Mouse (Mus musculus): ENCODE data around the gene 1700001K19Rik. TPM values are rescaled to one million over a fixed set of nuclear protein-coding genes. Genes with fewer than 3 reads are reported as not detected.

The 1700001K19Rik gene
- polyA plus RNA-seq (2011; ENCODE audit: insufficient read depth, insufficient read length, low read depth, missing spikeins), result not detected in 2 replicates

- H3K27me3 ChIP-seq (ENCODE audit: control insufficient read depth, insufficient read depth, low read length, poor library complexity, severe bottlenecking), result no peaks in the 10 kb centered on the region
- H3K36me3 ChIP-seq (ENCODE audit: control insufficient read depth, insufficient read depth, low read length, poor library complexity, severe bottlenecking), result no peaks in the 10 kb centered on the region
- TF ChIP-seq POLR2A (IDR thresholded peaks at IDR 0.05; ENCODE audit: insufficient read depth, low read length) (no peak), EP300 (IDR thresholded peaks at IDR 0.05; ENCODE audit: insufficient read depth, low read depth, low read length) (no peak), CTCF (IDR thresholded peaks at IDR 0.05; ENCODE audit: low read depth, low read length) (no peak)
- H3K9ac ChIP-seq (ENCODE audit: low read depth, poor library complexity, severe bottlenecking), result no peak within 1 kb of the TSS
- H3K27ac ChIP-seq (ENCODE audit: insufficient read depth, low read length), result no peak within 1 kb of the TSS
- no peak within 1 kb of the TSS for H3K4me3 ChIP-seq (ENCODE audit: low read depth, low read length)
- peaks cover 3% of the 10 kb centered on the region for H3K4me1 ChIP-seq (ENCODE audit: control insufficient read depth, insufficient read depth, low read length)
- H3K9me3 ChIP-seq (replicated peaks; ENCODE audit: control insufficient read depth, insufficient read depth, low read length, poor library complexity, severe bottlenecking), result no peaks in the 10 kb centered on the region
These were observed at the start of gene 1700001K19Rik for GRCm38 (mm10) chr12:110682561-110683299. Gene 1700001K19Rik (minus strand): TSS chr12:110682619.

- Histone ChIP-seq H3K4me3 (ENCODE audit: low read depth, low read length) (no peak overlapping the region), H3K27ac (ENCODE audit: insufficient read depth, low read length) (no peak overlapping the region), H3K27me3 (ENCODE audit: control insufficient read depth, insufficient read depth, low read length, poor library complexity, severe bottlenecking) (no peaks in the 10 kb centered on the region), H3K9me3 (replicated peaks; ENCODE audit: control insufficient read depth, insufficient read depth, low read length, poor library complexity, severe bottlenecking) (peaks cover 11% of the 10 kb centered on the region), H3K9ac (ENCODE audit: low read depth, poor library complexity, severe bottlenecking) (no peak overlapping the region), H3K36me3 (ENCODE audit: control insufficient read depth, insufficient read depth, low read length, poor library complexity, severe bottlenecking) (no peaks in the 10 kb centered on the region), H3K4me1 (ENCODE audit: control insufficient read depth, insufficient read depth, low read length) (peaks cover 2% of the 10 kb centered on the region)
- TF ChIP-seq CTCF (IDR thresholded peaks at IDR 0.05; ENCODE audit: low read depth, low read length), result peak; percentile 3
- TF ChIP-seq EP300 (IDR thresholded peaks at IDR 0.05; ENCODE audit: insufficient read depth, low read depth, low read length), result no peak
- no peak for TF ChIP-seq POLR2A (IDR thresholded peaks at IDR 0.05; ENCODE audit: insufficient read depth, low read length)
These were observed 44.0 kb upstream of the 1700001K19Rik start for GRCm38 (mm10) chr12:110726428-110726827.

DNA sequence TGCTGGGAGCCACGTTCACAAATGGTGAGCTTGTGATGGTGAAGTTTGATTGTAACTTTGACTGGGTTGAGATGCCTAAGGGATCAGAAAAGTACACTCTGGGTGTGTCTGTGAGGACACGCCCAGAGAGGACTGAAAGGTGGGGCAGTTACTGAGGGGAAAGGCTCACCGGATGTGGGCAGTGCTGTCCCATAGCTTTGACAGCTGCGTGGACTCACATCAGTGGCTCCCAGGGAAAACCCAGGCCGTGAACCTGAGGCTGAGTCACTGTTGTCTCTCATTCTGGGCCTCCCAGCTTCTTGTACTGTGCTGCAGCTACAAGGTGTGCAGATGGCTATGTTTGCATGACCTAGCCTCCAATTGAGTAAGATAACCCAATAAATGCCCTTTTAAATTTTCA lies 43.1 kb upstream of the 1700001K19Rik start:
- Histone ChIP-seq H3K27me3 (ENCODE audit: control insufficient read depth, insufficient read depth, low read length, poor library complexity, severe bottlenecking) (no peaks in the 10 kb centered on the region), H3K9ac (ENCODE audit: low read depth, poor library complexity, severe bottlenecking) (no peak overlapping the region), H3K4me3 (ENCODE audit: low read depth, low read length) (no peak overlapping the region), H3K36me3 (ENCODE audit: control insufficient read depth, insufficient read depth, low read length, poor library complexity, severe bottlenecking) (no peaks in the 10 kb centered on the region), H3K4me1 (ENCODE audit: control insufficient read depth, insufficient read depth, low read length) (peaks cover 2% of the 10 kb centered on the region), H3K9me3 (replicated peaks; ENCODE audit: control insufficient read depth, insufficient read depth, low read length, poor library complexity, severe bottlenecking) (peaks cover 11% of the 10 kb centered on the region), H3K27ac (ENCODE audit: insufficient read depth, low read length) (peak overlapping the region; percentile 92)
- TF ChIP-seq POLR2A (IDR thresholded peaks at IDR 0.05; ENCODE audit: insufficient read depth, low read length) (no peak), EP300 (IDR thresholded peaks at IDR 0.05; ENCODE audit: insufficient read depth, low read depth, low read length) (no peak), CTCF (IDR thresholded peaks at IDR 0.05; ENCODE audit: low read depth, low read length) (no peak)

- H3K9me3 ChIP-seq (replicated peaks; ENCODE audit: control insufficient read depth, insufficient read depth, low read length, poor library complexity, severe bottlenecking), result peaks cover 11% of the 10 kb centered on the region
- peaks cover 2% of the 10 kb centered on the region for H3K4me1 ChIP-seq (ENCODE audit: control insufficient read depth, insufficient read depth, low read length)
- H3K9ac ChIP-seq (ENCODE audit: low read depth, poor library complexity, severe bottlenecking), result no peak overlapping the region
- no peak overlapping the region for H3K4me3 ChIP-seq (ENCODE audit: low read depth, low read length)
- no peaks in the 10 kb centered on the region for H3K36me3 ChIP-seq (ENCODE audit: control insufficient read depth, insufficient read depth, low read length, poor library complexity, severe bottlenecking)
- TF ChIP-seq EP300 (IDR thresholded peaks at IDR 0.05; ENCODE audit: insufficient read depth, low read depth, low read length), result peak; percentile 95
- TF ChIP-seq POLR2A (IDR thresholded peaks at IDR 0.05; ENCODE audit: insufficient read depth, low read length), result no peak
- no peak for TF ChIP-seq CTCF (IDR thresholded peaks at IDR 0.05; ENCODE audit: low read depth, low read length)
- no peaks in the 10 kb centered on the region for H3K27me3 ChIP-seq (ENCODE audit: control insufficient read depth, insufficient read depth, low read length, poor library complexity, severe bottlenecking)
- H3K27ac ChIP-seq (ENCODE audit: insufficient read depth, low read length), result peak overlapping the region; percentile 92
These were observed 42.6 kb upstream of the 1700001K19Rik start for GRCm38 (mm10) chr12:110725051-110725450.

DNA sequence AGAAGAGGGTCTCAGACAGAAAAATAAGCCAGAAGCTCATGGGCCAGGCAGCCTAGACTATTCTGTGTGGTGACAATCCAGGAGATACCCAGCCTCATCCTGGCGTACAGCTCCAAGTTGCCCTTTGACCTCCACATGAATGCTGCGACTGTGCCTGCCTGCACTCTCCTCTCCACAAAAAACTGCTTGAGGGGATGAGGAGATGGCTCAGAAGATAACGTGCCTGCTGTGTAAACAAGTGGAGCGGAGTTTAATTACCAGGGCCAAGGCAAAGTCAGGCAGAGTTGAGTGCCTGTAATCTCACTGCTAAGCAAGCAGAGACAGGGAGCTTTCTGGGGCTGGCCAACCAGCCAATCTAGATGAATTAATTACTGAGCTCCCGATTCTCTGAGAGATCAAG lies 33.6 kb upstream of the 1700001K19Rik start:
- H3K4me3 ChIP-seq (ENCODE audit: low read depth, low read length), result no peak overlapping the region
- TF ChIP-seq CTCF (IDR thresholded peaks at IDR 0.05; ENCODE audit: low read depth, low read length) (no peak), POLR2A (IDR thresholded peaks at IDR 0.05; ENCODE audit: insufficient read depth, low read length) (no peak), EP300 (IDR thresholded peaks at IDR 0.05; ENCODE audit: insufficient read depth, low read depth, low read length) (no peak)
- H3K27ac ChIP-seq (ENCODE audit: insufficient read depth, low read length), result no peak overlapping the region
- no peaks in the 10 kb centered on the region for H3K9me3 ChIP-seq (replicated peaks; ENCODE audit: control insufficient read depth, insufficient read depth, low read length, poor library complexity, severe bottlenecking)
- H3K4me1 ChIP-seq (ENCODE audit: control insufficient read depth, insufficient read depth, low read length), result no peaks in the 10 kb centered on the region
- H3K27me3 ChIP-seq (ENCODE audit: control insufficient read depth, insufficient read depth, low read length, poor library complexity, severe bottlenecking), result no peaks in the 10 kb centered on the region
- H3K9ac ChIP-seq (ENCODE audit: low read depth, poor library complexity, severe bottlenecking), result no peak overlapping the region
- H3K36me3 ChIP-seq (ENCODE audit: control insufficient read depth, insufficient read depth, low read length, poor library complexity, severe bottlenecking), result no peaks in the 10 kb centered on the region

DNA sequence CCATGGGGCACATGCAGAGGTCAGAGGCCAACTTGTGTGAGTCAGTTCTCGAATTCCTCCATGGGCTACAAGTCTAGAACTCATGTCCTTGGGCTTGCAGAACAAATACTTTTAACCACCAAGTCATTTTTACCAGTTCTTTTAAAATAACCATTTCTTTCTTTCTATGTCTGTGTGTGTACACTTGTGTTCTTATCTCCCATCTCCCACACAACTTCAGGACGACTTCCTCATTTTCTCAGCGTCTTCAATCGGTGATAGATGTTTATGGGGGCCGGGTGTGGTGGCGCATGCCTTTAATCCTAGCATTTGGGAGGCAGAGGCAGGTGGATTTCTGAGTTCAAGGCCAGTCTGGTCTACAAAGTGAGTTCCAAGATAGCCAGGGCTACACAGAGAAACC lies 31.8 kb upstream of the 1700001K19Rik start:
- Histone ChIP-seq H3K9ac (ENCODE audit: low read depth, poor library complexity, severe bottlenecking) (no peak overlapping the region), H3K4me3 (ENCODE audit: low read depth, low read length) (no peak overlapping the region), H3K27me3 (ENCODE audit: control insufficient read depth, insufficient read depth, low read length, poor library complexity, severe bottlenecking) (no peaks in the 10 kb centered on the region), H3K27ac (ENCODE audit: insufficient read depth, low read length) (no peak overlapping the region), H3K4me1 (ENCODE audit: control insufficient read depth, insufficient read depth, low read length) (no peaks in the 10 kb centered on the region), H3K9me3 (replicated peaks; ENCODE audit: control insufficient read depth, insufficient read depth, low read length, poor library complexity, severe bottlenecking) (no peaks in the 10 kb centered on the region), H3K36me3 (ENCODE audit: control insufficient read depth, insufficient read depth, low read length, poor library complexity, severe bottlenecking) (no peaks in the 10 kb centered on the region)
- TF ChIP-seq POLR2A (IDR thresholded peaks at IDR 0.05; ENCODE audit: insufficient read depth, low read length) (no peak), CTCF (IDR thresholded peaks at IDR 0.05; ENCODE audit: low read depth, low read length) (no peak), EP300 (IDR thresholded peaks at IDR 0.05; ENCODE audit: insufficient read depth, low read depth, low read length) (no peak)
